Mouse (Mus musculus) forebrain, embryonic 15.5 days (tissue): ENCODE measurements around the gene Vmn2r33. TPM values are rescaled to one million over a fixed set of nuclear protein-coding genes. Genes with fewer than 3 reads are reported as not detected.
"Not testable (repeated sequence)": the region's sequence is repeated elsewhere in the genome, so short reads cannot be mapped to it uniquely, and the experiment has no call there.

Experiments used
- ATAC-seq: fragments of 200-750 bp; cut with Nextera tagmentation; replicated peaks from 2 replicates; pipeline ENCODE4 v1.8.0; 2017; ENCODE audit warnings: mild to moderate bottlenecking, moderate TSS enrichment, moderate library complexity
- H3K27ac ChIP-seq: fragments of 300-500 bp; sonication (generic); replicated peaks from 2 replicates; pipeline ENCODE4 v1.5.1; 2015; ENCODE audit warnings: mild to moderate bottlenecking, inconsistent platforms
- H3K27me3 ChIP-seq: fragments of 300-500 bp; sonication (generic); 2 replicates; pipeline ENCODE4 v1.6.1; 2015; ENCODE audit warnings: inconsistent platforms
- H3K36me3 ChIP-seq: fragments of 300-500 bp; sonication (generic); 2 replicates; pipeline ENCODE4 v1.6.1; 2015; ENCODE audit warnings: mild to moderate bottlenecking, inconsistent platforms
- H3K4me1 ChIP-seq: fragments of 300-500 bp; sonication (generic); 2 replicates; pipeline ENCODE4 v1.6.1; 2015; ENCODE audit warnings: inconsistent platforms
- H3K4me2 ChIP-seq: fragments of 300-500 bp; sonication (generic); replicated peaks from 2 replicates; pipeline ENCODE4 v1.6.1; 2015; ENCODE audit warnings: mild to moderate bottlenecking, inconsistent platforms
- H3K4me3 ChIP-seq: fragments of 300-500 bp; sonication (generic); 2 replicates; pipeline ENCODE4 v1.5.1; 2015; ENCODE audit warnings: mild to moderate bottlenecking, inconsistent platforms
- H3K9ac ChIP-seq: fragments of 300-500 bp; sonication (generic); replicated peaks from 2 replicates; pipeline ENCODE4 v1.6.1; 2015; ENCODE audit warnings: mild to moderate bottlenecking, inconsistent platforms
- H3K9me3 ChIP-seq: fragments of 300-500 bp; sonication (generic); 2 replicates; pipeline ENCODE4 v1.6.1; 2016; ENCODE audit warnings: inconsistent platforms
- polyA plus RNA-seq: library from polyadenylated mRNA; unstranded; fragments of >200 nt; fragmentation: Nextera tagmentation; extraction: Ambion mirVana; gene quantifications from 2 replicates; pipeline ENCODE4 v1.2.1, GENCODE M21; 2015

Gene Vmn2r33
- polyA plus RNA-seq, result not detected in 2 replicates

- H3K9me3 ChIP-seq, H3K4me3 ChIP-seq, H3K9ac ChIP-seq, H3K27me3 ChIP-seq, H3K36me3 ChIP-seq, H3K4me2 ChIP-seq, ATAC-seq, H3K27ac ChIP-seq, H3K4me1 ChIP-seq: not testable (repeated sequence)
Measured at GRCm38 (mm10) chr7:7566686-7567085, at the start of gene Vmn2r33. Gene Vmn2r33, minus strand, starts transcription at chr7:7566786.

Other genes with a start within 250 kb of the Vmn2r33 start
- not detected in 2 replicates for gene Vmn2r30, start 229.2 kb downstream of the Vmn2r33 start, polyA plus RNA-seq
- not detected in 2 replicates for gene Gm45783, start 192.2 kb downstream of the Vmn2r33 start, polyA plus RNA-seq
- not detected in 2 replicates for gene Vmn2r31, start 167.1 kb downstream of the Vmn2r33 start, polyA plus RNA-seq
- not detected in 2 replicates for gene Vmn2r32, start 86.8 kb downstream of the Vmn2r33 start, polyA plus RNA-seq
- not detected in 2 replicates for gene Vmn2r34, start 122.7 kb upstream of the Vmn2r33 start, polyA plus RNA-seq